Mouse (Mus musculus) gastrocnemius, adult 8-10 months (tissue): ENCODE results near the gene Dnah2. TPM values are rescaled to one million over a fixed set of nuclear protein-coding genes. Genes with fewer than 3 reads are reported as not detected.
"Not testable (repeated sequence)": the region's sequence is repeated elsewhere in the genome, so short reads cannot be mapped to it uniquely, and the experiment has no call there.

Experiments used
- DNase-seq, 2 experiments: peaks; one replicate each; pipeline ENCODE4 v3.0.0; 2022; ENCODE audit warnings: low spot score in 2 of 2
- total RNA-seq, 4 experiments: library from RNA; stranded (reverse); gene quantifications; 2 replicates each; pipeline ENCODE4 v1.2.4; 2022

Gene Dnah2
- total RNA-seq, 4 experiments from 2014 or later = 0.02 to 0.68 (median 0.05) TPM; not detected in 1

DNA sequence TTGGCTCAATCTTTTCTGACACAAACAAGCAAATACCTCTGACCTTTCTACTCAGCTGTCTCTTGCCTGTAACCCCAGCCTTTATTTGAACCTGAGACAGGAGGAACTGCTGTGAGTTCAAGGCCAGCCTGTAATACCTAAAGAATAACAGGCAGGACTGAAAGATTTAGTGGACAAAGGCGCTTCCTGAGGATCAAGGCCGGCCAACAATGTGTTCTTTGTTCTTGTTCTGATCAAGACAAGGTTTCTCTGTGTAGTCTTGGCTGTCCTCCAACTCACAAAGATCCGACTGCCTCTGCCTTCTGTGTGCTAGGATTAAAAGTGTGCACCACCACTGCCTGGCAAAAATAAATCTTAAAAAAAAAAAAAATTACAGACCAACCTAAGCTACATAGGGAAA lies 15.5 kb upstream of the Dnah2 start:
- DNase-seq = no peak

DNA sequence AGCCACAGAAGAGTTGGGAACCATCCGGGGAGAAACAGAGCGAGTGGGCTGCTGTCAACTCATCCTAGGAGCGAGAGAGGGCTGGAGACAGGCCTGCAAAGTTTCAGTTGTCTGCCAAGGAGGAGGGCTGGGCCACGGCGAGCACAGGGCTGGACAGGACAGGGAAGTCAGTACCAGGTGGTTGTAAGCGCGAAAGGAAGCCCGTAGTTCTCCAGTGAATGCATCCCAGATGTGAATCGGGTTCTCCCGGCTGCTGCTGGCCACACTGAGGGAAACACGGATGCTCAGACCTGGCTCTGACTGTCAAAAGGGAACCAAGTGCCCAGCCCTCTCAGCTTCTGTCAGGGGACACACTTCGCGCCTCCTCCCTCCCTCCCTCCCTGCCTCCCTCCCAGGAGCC lies 14.5 kb upstream of the Dnah2 start:
- DNase-seq = no peak

DNA sequence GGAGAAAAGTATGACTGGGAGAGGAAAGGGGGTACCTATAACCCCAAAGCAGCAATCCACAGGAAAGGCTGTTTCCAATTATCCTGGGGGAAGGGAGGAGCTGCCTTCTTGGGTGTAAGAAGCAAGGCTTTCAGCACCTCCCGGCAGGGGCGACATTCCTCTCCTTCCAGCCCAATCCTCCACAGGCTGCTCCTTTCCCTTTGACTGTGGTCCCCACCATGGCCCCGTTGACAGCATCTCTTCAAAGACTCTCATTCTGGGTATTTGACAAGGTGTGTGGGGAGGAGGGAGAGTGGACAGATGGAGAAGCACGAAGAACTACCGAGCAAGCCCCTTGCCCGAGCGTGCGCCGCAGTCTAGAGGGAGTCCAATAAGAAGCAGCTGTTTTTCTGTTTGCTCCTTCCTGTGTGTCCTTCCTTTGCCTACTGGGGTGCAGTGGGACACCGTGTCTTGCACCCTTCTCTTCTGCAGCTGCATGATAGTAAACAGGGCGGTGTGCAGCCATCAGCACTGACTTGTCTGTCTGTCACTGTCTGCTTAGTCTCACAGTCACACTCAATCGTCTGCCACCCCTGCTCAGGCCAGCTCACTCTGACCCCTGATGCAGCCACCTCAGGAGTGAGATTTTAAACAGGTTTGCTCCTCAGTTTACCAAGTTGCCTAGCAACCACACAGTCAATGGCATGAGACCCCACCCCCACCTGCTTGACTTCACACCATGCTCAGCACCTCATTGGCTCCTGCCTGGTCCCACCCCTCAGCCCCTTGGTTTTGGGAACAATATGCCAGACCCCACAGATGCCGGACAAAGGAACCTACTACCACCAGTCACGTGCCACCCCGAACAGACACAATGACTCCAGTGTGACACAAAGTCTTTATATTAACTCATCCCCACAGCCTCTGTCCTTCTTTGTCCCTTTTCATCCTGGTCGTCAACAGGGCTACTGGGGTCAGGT lies 12.3 kb upstream of the Dnah2 start:
- DNase-seq = no peak

DNA sequence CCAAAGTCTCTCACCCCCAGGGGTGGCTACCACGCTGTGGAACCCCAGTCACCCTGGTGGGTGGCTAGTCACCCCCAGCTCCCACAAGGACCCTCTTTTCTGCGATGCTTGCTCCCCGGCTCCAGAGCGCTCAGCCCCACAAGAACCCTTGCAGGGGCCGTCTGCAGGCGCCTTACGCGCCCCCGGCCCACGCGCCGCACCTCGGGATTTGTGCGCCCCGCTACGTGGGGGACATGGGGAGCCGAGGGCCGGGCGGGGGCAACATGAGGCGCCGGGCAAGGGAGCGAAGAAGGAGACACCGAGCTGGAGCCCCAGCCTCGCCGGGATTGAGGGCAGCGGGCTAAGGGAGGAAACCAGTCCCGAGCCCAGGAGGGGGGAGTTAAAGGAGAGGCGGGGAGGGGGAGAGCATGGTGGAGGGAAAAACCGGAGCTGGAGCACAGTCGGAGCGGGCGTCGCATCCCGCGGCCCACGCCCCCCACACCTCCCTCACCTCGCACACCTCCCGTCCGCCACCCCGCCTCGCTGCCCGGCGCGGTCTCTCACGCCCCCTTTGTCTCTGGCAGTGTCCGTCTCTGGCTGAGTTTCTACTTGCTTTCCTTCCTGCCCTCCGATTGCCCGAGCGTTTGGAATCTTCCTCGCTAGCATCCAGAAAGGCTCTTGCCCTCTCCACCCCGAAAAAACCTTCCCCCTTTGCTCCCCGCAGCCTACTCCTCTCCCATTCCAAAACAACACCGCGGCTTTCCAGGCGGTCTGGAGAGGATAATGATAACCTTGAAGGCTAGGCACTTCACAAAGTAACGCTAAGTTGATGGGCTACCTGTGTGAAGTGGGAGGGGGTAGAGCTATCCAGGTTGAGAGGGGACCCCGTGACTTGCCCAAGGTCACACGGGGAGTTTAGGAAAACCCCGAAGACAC lies 11.2 kb upstream of the Dnah2 start, which contains the start of gene Efnb3:
Gene Efnb3, minus strand, starts transcription at position 355 of the 915 bp plus-strand sequence.
- no peak for DNase-seq

DNA sequence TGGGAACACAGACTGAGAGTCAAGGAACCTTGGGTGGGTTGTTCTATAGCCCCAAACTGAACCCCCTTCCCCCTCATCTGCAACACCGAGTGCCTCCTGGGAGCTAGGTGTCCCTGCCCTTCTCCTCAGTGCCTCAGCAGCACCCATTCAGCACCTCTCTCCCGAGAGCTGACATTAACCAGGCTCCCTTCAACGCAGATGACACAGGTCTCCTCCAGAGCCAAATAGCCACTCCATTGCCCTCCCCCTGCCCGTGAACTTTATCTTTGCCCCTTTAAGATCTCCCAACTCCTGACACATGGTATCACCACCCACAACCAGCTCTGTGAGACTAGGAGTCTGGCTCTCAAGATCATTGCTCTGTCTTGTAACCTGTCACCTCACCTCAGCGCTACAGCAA lies 10.3 kb upstream of the Dnah2 start:
- no peak for DNase-seq

DNA sequence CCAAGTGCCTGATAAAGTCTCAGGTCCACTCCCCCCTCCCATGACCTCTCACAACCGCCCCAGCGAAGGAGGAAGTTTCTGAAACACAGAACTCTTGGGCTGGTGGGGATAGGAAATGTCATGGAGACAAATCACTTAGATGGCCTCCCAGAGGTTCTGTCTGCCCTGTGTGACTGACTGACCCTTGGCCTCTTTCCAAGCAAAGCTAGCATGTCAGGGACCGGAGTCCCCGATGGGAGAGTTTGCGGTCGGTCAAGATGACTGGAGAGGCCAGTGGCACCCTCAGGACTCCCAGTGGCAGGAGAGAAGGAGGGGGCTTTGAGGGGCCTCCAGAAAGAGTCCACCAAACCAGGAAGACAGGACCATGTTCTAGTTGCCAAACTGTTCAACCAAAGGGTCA lies 9.8 kb upstream of the Dnah2 start:
- DNase-seq = no peak

DNA sequence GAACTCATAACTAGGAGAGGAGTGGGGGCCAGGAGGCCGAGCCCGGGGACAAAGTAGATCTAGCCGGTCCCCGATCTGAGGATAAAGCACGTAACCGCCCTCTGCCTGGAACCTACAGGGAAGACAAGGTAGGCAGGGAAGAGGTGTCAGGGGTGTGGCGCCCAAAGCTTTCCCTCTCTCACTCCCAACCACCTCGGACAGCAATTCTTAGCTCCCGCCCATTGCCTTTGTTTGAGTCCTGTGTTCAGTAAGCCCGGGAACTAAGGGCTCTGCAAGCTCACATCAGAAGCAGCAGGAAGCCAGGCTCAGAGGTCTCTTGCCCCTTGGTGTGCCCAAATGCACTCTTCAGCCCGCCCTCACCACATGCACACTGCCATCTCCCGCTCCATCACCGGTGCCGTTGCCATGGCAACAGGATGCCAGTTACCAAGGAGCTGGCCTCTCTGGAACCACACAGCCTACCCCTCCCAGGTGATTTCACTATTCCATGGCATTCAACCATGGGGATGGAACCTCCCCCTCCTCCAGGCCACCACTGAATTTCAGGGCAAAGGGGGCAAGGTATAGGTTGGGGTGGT lies 8.6 kb upstream of the Dnah2 start:
- DNase-seq = no peak

DNA sequence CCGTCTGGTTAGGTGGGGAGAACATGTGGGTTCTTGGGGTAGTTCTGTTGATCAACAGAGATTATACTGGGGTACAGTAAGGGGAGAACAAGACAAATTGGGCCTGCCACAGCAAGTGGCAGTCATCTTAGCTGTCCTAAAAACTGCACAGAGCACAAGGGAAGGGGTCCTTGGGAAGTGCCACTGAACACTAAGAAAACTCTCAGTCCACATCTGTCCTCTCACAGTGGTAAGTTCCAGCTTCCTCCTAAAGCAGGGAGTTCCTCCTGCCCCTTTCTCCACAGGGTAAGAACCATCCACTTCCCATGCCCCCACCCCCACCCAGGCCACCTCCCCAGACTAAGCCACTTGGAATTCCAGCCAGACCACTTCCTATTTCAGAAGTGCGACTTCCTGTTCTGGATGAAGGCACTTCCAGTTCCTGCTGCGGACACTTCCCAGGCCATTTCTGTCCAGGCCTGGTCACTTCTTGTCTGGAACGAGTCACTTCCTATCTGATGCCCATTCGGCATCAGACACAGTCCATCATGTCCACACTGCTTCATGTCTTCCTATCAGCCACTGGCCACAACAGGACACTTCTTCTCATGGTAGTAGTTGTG lies 5.7 kb upstream of the Dnah2 start:
- no peak for DNase-seq

DNA sequence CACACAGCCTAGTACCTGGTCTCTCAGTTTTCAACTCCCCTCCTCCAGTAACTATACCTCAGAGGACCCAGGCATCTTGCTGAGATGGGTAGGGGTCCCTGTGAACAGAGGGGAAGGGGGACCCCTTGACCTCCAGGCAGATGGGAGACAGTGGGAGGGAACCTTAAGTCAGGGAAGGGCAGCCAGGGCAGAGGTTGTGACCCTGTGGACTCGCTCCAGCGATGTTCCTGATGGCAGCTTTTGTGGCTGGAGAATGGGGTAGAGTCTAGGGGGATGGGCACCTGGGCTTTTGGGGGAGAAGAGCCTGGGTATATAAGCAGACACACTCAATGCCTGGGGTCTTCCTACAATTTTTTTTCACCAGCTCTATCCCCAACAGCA lies 4.4 kb upstream of the Dnah2 start:
- DNase-seq = no peak

DNA sequence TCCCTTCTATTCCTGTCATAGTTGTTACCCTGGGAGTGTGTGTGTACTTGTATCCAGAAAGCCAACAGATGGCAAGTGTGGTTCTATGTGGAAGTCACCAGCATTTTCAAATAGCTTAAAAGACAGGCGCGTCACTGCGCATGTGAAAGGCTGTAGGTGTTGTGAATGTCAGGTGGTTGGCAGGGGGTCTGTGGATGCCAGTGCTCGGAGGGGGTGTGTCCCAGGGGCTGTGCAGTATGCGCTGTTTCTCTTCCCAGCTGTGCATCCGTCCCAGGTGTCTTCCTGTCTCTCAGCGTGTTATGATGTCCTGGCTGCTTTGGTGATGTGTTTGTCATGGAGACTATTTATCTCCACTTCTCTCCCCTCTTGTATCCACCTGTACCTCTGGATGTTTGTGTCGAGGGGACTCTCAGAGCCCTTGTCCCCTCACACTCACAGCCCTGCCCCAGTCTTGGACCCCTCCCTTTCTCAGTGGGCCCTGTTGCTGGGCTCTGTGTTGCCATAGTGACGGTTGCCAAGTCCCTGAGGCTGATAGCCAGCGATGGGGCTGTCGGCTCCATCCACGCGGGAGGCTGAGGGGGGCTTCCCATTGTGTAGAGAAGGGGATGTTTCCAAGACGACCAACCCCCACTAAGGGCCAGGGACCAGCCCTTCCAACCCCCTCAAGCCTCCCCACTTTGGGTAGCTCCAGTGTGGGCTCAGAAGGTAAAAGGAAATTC lies 3.9 kb upstream of the Dnah2 start:
- DNase-seq = no peak

DNA sequence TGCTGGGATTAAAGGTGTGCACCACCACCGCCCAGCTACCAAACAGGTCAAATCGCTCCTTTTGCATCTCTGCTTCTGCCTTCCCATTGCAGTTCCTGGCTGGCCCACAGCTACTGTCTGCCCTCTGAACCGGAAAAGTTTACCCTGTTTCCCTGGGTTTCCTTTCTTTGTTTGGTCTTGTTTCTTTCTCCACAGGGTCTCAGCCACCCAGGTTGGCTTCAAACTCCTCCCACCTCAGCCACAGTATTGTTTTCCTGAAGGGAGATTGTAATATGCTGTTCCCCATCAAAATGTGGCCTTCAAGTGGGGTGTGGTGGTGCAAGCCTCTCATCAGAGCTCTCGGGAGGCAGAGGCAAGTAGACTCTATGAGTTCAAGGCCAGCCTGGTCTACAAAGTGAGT lies 2.4 kb upstream of the Dnah2 start:
- no peak for DNase-seq

DNA sequence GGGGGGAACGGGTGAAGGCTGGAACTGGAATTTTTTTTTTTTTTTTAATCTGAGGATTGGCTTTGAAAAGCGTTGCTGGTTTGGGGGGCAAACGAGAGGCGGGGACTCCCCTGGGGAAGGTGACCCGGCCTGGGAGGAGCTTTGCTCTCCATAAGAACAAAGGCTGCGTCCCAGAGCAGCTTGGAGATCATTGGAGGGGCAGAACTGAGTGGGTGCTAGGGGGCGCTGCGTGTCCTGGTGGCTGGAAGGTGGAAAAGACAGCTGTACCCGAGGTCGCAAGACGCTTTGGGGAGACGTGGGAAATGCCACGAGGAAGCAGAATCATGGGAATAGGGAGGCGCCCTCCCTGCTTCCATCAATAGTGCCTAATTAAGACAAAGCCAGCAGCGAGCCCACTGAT lies 1.8 kb downstream of the Dnah2 start:
- DNase-seq = no peak

DNA sequence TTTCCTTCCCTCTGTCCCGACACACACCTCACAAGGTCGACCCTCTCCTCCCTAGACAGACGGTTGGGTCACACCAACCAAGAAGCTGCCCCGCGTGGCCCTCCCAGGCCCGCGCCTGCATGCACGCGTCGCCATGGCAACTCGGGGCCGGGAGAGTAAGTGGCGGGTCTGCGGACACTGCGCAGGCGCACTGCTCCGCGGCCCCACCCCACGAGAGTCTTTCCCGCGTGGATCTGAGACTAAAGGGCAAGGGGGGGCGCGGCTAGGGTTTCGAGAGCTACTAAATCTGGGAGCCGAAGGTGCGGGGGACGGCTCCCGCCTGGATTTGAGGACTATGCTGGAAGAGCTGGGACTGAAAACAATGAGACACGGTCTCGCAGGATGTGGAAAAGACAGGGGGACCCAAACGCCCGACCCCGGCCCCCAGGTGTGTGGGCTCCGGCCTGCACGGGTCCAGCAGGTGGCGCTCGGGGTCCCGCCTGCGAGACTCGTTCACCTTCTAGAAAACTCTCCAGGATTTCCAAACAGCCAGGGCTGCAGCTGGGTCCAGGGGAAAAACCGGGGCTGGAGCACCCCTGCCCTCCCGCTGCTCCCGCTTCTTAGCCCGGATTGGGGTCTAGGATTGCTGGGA lies 2.4 kb downstream of the Dnah2 start:
- DNase-seq = peak; percentile 34 to 52

DNA sequence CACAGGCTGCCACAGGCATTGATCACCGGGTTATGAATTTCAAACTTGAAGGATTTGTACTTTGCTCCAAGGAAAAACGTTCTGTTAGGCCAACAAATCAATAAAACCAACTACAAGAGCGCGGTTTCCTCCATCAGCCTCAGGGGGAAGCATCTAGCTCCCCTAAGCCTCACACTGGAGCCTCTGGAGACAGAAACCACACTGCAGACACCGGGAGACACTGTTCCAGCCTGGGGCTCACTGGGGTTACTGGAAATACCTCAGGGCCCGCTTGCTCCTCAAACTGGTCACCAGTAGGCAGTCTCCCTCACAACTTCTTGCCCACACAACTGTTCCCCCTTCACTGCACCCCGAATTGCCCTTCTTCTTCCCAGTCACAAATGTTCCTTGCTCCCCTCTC lies 3.0 kb downstream of the Dnah2 start:
- DNase-seq = no peak

DNA sequence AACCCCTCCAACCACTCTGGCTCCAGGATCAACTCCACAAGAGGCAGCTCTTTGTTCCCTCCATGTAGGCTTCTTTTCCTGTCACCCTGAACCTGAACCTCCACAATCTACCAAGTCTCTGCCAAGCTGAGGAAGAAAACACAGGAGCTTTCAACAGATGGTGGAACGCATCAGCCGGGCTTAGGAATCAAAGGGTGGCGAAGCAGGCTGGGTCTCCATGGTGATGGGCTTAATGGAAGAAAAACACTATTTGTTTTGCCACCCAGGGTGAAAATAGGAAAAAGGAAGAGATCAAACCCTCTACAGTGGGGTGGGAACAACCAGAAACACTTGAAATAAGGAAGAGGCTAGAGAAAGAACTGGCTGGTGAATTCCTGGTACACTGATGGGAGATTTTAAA lies 5.3 kb downstream of the Dnah2 start:
- no peak for DNase-seq

DNA sequence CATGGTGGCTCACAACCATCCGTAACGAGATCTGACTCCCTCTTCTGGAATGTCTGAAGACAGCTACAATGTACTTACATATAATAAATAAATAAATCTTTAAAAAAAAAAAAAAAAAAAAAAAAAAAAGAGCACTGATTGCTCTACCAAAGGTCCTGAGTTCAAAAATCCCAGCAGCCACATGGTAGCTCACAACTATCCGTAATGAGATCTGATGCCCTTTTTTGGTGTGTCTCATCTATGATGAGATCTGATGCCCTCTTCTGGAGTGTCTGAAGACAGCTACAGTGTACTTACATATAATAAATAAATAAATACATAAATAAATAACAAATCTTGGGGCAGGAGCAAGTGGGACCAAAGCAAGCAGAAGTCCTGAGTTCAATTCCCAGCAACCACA lies 7.2 kb downstream of the Dnah2 start:
- DNase-seq = not testable (repeated sequence)

DNA sequence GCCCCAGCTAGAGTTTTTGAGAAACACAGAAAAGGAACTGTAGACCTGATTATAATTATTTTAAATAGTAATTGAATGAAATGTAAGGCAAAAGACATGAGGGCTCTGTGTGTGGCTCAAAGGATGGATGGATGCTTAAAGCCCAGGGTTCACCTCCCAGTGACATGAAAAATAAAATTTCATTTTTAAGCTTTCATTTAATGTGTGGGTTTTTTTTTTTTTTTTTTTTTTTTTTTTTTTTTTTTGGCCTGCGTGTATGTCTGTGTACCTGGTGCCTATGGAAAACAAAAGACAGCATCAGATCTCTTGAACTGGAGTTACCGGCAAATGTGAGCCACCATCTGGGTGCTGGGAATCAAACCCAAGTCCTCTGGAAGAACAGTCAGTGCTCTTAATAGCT lies 8.2 kb downstream of the Dnah2 start:
- no peak for DNase-seq

DNA sequence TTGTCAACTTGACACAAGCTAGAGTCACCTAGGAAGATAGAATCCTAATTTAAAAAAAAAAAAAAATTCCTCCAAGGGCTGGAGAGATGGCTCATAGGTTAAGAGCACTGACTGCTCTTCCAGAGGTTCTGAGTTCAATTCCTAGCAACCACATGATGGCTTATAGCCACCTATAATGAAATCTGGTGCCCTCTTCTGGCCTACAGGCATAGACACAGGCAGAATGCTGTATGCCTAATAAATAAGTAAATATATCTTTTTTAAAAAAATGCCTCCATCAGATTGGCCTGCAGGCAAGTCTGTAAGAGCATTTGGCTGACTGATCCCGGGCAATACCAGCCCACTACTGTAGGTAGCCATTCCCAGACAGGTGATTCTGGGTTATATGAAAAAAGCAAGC lies 13.9 kb downstream of the Dnah2 start:
- no peak for DNase-seq

DNA sequence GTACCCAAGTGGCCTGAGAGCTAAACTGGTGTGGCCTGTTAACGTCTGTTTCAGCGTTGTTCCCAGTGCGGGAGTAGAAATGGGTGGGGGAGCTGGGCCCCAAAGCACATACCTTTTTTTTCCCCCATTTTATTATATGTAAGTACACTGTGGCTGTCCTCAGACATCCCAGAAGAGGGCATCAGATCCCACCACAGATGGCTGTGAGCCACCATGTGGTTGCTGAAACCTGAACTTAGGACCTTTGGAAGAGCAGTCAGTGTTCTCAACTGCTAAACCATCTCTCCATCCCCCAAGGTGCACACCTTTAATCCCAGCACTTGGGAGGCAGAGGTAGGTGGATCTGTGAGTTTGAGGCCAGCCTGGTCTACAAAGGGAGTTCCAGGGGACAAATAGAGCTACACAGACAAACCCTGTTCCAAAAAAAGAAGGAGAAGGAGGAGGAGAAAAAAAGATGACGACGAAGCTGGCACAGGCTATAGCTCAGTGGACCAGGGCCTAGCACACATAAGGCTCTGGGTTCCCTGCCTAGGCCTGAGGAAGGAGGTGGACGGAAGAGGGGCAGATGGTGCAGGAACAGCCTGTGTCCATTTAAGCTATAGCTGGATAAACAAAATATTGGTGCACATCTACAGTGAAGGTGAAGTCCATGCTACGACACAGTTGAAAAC lies 16.3 kb downstream of the Dnah2 start:
- DNase-seq = no peak

DNA sequence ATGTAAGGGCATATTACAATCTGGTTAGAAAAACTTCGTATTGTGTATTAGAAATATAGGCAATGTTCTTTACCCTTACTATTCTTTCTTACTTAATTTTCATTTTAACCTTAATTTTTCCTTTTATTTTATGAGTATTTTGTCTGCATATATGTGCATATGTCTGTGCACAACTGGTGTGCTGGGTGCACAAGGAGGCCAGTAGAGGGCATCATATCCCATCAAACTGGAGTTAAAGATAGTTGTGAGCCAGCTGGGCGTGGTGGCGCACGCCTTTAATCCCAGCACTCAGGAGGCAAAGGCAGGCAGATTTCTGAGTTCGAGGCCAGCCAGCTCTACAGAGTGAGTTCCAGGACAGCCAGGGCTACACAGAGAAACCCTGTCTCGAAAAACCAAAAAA lies 18.2 kb downstream of the Dnah2 start:
- not testable (repeated sequence) for DNase-seq
